Mouse (Mus musculus) brown adipose tissue, adult 24 weeks (tissue): Measurements from ENCODE around the gene Olfr361. TPM values are rescaled to one million over a fixed set of nuclear protein-coding genes. Genes with fewer than 3 reads are reported as not detected.
"Not testable (repeated sequence)": the region's sequence is repeated elsewhere in the genome, so short reads cannot be mapped to it uniquely, and the experiment has no call there.

Experiments used
- H3K27ac ChIP-seq: fragments of 200-500 bp; replicated peaks from 2 replicates; pipeline ENCODE4 v1.5.1; 2012; ENCODE audit warnings: low read depth, mild to moderate bottlenecking, low read length
- H3K4me1 ChIP-seq: fragments of 200-500 bp; 2 replicates; pipeline ENCODE4 v1.6.1; 2012; ENCODE audit warnings: low read length, mixed read lengths; ENCODE audit not compliant: control insufficient read depth, insufficient read depth, insufficient read length
- H3K4me3 ChIP-seq: fragments of 200-500 bp; 2 replicates; pipeline ENCODE4 v1.5.1; 2012; ENCODE audit warnings: low read depth, mild to moderate bottlenecking, low read length, moderate library complexity; ENCODE audit not compliant: insufficient read depth
- polyA plus RNA-seq: library from polyadenylated mRNA; stranded (reverse); fragments of >200 nt; gene quantifications from 2 replicates; pipeline ENCODE4 v1.2.4, GENCODE M21; 2012; ENCODE audit not compliant: missing spikeins, insufficient read depth, insufficient read length

Olfr361 gene
- not detected in 2 replicates for polyA plus RNA-seq

GRCm38 (mm10) chr2:37089190-37089589 is at the start of gene Olfr361:
Gene Olfr361, minus strand, starts transcription at chr2:37089290.
- H3K4me1 ChIP-seq, H3K27ac ChIP-seq, H3K4me3 ChIP-seq: not testable (repeated sequence)

- Histone ChIP-seq H3K4me1 (no peaks in the 10 kb centered on the region), H3K4me3 (no peak within 1 kb of the TSS), H3K27ac (no peak within 1 kb of the TSS)
Measured at GRCm38 (mm10) chr2:37117810-37118209, 28.7 kb upstream of the Olfr361 start, which contains the start of gene Olfr362. Gene Olfr362, minus strand, starts transcription at chr2:37117910.

- Histone ChIP-seq H3K4me1 (no peaks in the 10 kb centered on the region), H3K4me3 (no peak within 1 kb of the TSS), H3K27ac (no peak within 1 kb of the TSS)
Measured at GRCm38 (mm10) chr2:37065446-37065845, 23.6 kb downstream of the Olfr361 start, which contains the start of gene Olfr360. Gene Olfr360, plus strand, starts transcription at chr2:37065746.

Other genes with a start within 250 kb of the Olfr361 start
- gene Olfr350, start 243.0 kb downstream of the Olfr361 start, polyA plus RNA-seq: not detected in 2 replicates
- gene Olfr351, start 226.6 kb downstream of the Olfr361 start, polyA plus RNA-seq: not detected in 2 replicates
- not detected in 2 replicates for gene Olfr352, start 220.8 kb downstream of the Olfr361 start, polyA plus RNA-seq
- not detected in 2 replicates for gene Olfr353, start 196.4 kb downstream of the Olfr361 start, polyA plus RNA-seq
- gene Olfr354, start 183.6 kb downstream of the Olfr361 start, polyA plus RNA-seq: not detected in 2 replicates
- gene Olfr355, start 160.4 kb downstream of the Olfr361 start, polyA plus RNA-seq: not detected in 2 replicates
- not detected in 2 replicates for gene Olfr356, start 152.2 kb downstream of the Olfr361 start, polyA plus RNA-seq
- not detected in 2 replicates for gene Olfr357, start 95.5 kb downstream of the Olfr361 start, polyA plus RNA-seq
- gene Olfr358, start 80.0 kb downstream of the Olfr361 start, polyA plus RNA-seq: not detected in 2 replicates
- gene Olfr360, start 23.5 kb downstream of the Olfr361 start, polyA plus RNA-seq: not detected in 2 replicates
- not detected in 2 replicates for gene Olfr362, start 28.6 kb upstream of the Olfr361 start, polyA plus RNA-seq
- gene Olfr364-ps1, start 50.0 kb upstream of the Olfr361 start, polyA plus RNA-seq: not detected in 2 replicates
- gene Olfr365, start 98.9 kb upstream of the Olfr361 start, polyA plus RNA-seq: not detected in 2 replicates
- not detected in 2 replicates for gene Olfr366, start 122.3 kb upstream of the Olfr361 start, polyA plus RNA-seq
- gene Olfr368, start 237.2 kb upstream of the Olfr361 start, polyA plus RNA-seq: not detected in 2 replicates